Mouse (Mus musculus): ENCODE data around the gene Adamts10. TPM values are rescaled to one million over a fixed set of nuclear protein-coding genes. Genes with fewer than 3 reads are reported as not detected.
A peak's percentile ranks its signal among the peaks of the same experiment; 100 is the strongest.

Adamts10 gene
- polyA plus RNA-seq, 1 experiment from 2014 or later: 36.4 TPM

DNA sequence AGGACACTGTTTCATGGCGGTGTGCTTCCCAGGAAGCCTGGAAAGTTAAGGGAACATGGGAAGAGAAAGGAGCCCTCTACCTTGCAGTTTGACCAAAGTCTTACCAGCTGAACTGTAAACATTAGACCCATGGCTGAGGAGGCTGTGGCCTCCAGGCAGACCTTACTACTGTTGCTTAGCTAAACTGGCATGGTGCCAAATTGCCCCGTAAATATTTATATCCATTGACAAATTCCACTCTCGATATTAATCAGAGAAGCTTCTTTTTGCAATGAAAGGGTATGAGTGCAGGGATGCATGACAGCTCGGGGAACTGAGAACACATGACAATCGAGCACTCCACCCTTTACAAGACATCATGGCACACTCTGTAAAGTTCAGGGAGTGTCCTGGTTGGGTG lies 13.8 kb upstream of the Adamts10 start:
- ATAC-seq (replicated peaks; ENCODE audit: insufficient number of reproducible peaks, low FRiP score, low TSS enrichment): no peak

DNA sequence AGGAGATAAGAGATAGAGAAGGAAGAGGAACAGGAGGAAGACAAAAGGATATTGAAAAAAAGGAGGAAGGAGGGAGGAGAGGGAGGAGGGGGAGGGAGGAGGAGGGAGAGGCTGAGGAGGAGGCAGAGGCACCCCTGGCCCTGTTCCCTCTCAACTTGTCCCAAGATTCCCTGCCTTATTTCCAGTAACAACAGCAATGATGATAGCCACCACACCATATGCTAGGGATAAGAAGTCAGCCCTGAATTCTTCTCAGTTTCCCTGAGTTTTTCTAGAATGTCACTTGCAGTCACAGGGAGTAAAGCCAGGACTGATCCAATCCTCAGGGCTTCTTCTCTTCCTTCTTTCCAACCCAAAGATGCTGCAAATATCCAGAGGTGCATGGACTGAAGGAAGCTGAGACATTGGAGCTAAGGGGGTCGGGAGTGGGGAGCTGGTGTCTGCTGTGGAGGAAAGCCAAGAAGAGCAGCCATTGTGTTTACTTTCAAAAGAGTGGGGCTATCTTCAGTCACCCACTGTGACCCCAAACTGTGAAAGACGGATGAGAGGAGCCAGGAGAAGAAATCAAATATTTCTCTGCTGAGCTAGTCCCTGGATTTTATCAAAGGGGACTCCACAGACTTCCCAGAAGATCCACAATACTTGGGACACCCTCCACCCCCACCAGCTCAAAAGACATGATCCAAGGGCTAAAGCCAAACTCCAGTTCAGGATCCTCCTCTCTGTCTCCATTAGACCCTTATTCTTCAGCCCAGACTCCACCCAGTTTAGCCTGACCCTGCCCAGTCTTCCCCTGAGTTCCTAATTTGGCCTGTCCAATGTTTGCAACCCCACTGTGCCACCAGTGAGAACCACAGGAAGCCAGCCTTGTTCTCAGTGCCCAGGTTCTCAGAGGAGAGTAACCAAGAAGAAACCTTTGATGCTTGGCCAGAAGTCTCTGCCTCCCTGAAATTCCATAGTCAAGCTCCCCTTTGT lies 11.3 kb upstream of the Adamts10 start:
- Histone ChIP-seq H3K4me2 (no peak overlapping the region), H3K27ac (ENCODE audit: low read depth, low read length) (no peak overlapping the region), H3K9me3 (replicated peaks; ENCODE audit: control insufficient read depth, low read length) (no peaks in the 10 kb centered on the region), H3K9ac (ENCODE audit: low read depth, low read length) (no peak overlapping the region), H3K36me3 (ENCODE audit: control insufficient read depth, insufficient read depth, low read length) (no peaks in the 10 kb centered on the region), H3K27me3 (ENCODE audit: control insufficient read depth, insufficient read depth, low read length) (no peaks in the 10 kb centered on the region), H3K4me3 (ENCODE audit: low read depth, low read length) (no peak overlapping the region), H3K4me1 (ENCODE audit: control insufficient read depth, insufficient read depth, low read length) (no peaks in the 10 kb centered on the region)
- 27% methylated on average over 2 of the region's 2 CpGs for WGBS (ENCODE audit: insufficient replicate concordance)
- ATAC-seq (replicated peaks; ENCODE audit: insufficient number of reproducible peaks, low FRiP score, low TSS enrichment): no peak

More for the DNA sequence above, 13.8 kb upstream of the Adamts10 start:
- H3K9ac ChIP-seq (ENCODE audit: low read depth, low read length): no peak overlapping the region
- no peaks in the 10 kb centered on the region for H3K36me3 ChIP-seq (ENCODE audit: control insufficient read depth, insufficient read depth, low read length)
- H3K27ac ChIP-seq (ENCODE audit: low read depth, low read length): no peak overlapping the region
- H3K4me2 ChIP-seq: no peak overlapping the region
- 77% methylated on average over 5 of the region's 5 CpGs for WGBS (ENCODE audit: insufficient replicate concordance)
- H3K27me3 ChIP-seq (ENCODE audit: control insufficient read depth, insufficient read depth, low read length): no peaks in the 10 kb centered on the region
- no peak overlapping the region for H3K4me3 ChIP-seq (ENCODE audit: low read depth, low read length)
- no peaks in the 10 kb centered on the region for H3K4me1 ChIP-seq (ENCODE audit: control insufficient read depth, insufficient read depth, low read length)
- no peaks in the 10 kb centered on the region for H3K9me3 ChIP-seq (replicated peaks; ENCODE audit: control insufficient read depth, low read length)

DNA sequence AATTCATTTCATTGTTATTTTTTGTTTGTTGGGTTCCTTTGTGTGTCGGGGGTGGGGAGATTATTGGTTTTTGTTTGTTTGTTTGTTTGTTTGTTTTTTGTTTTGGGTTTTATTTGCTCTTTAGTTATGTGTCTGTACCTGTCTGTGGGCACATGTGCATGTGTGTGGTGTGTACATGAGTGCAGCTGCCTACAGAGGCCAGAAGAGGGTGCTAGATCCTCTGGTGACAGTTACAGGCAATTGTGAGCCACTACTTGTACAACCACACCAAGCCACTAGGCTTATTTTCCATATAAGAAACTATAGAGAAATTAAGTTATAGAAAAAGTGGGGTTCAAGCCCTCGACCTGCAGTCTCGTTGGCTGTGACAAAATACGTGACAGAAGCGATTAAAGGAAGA lies 10.1 kb upstream of the Adamts10 start:
- H3K27me3 ChIP-seq (ENCODE audit: control insufficient read depth, insufficient read depth, low read length): no peaks in the 10 kb centered on the region
- no peaks in the 10 kb centered on the region for H3K9me3 ChIP-seq (replicated peaks; ENCODE audit: control insufficient read depth, low read length)
- H3K9ac ChIP-seq (ENCODE audit: low read depth, low read length): no peak overlapping the region
- H3K4me2 ChIP-seq: no peak overlapping the region
- H3K27ac ChIP-seq (ENCODE audit: low read depth, low read length): no peak overlapping the region
- 80% methylated on average over 5 of the region's 5 CpGs for WGBS (ENCODE audit: insufficient replicate concordance)
- H3K36me3 ChIP-seq (ENCODE audit: control insufficient read depth, insufficient read depth, low read length): no peaks in the 10 kb centered on the region
- ATAC-seq (replicated peaks; ENCODE audit: insufficient number of reproducible peaks, low FRiP score, low TSS enrichment): no peak
- no peaks in the 10 kb centered on the region for H3K4me1 ChIP-seq (ENCODE audit: control insufficient read depth, insufficient read depth, low read length)
- no peak overlapping the region for H3K4me3 ChIP-seq (ENCODE audit: low read depth, low read length)

DNA sequence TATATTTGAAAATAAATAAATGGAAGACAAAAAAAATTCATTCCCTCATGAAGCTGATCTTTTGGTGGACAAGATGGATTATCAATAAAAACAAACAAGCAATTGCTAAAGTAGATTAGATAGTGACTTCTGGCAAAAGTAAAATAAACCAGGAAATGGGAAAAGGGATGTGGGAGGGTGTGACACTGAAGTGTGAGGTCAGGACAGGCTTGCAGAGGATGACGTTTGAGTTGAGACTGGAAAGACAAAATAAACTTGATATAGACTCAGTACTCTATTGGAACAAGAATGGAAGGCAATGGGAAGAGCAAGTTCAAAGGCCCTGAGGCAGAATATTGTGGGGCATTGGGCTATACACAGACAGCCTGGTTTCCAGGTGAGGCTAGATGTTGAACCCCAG lies 3.6 kb upstream of the Adamts10 start:
- WGBS (ENCODE audit: insufficient replicate concordance): 23% methylated on average over 1 of the region's 1 CpGs
- H3K4me1 ChIP-seq (ENCODE audit: control insufficient read depth, insufficient read depth, low read length): peaks cover 9% of the 10 kb centered on the region; the same call in 1 of the 2 replicates
- no peak for ATAC-seq (replicated peaks; ENCODE audit: insufficient number of reproducible peaks, low FRiP score, low TSS enrichment)

DNA sequence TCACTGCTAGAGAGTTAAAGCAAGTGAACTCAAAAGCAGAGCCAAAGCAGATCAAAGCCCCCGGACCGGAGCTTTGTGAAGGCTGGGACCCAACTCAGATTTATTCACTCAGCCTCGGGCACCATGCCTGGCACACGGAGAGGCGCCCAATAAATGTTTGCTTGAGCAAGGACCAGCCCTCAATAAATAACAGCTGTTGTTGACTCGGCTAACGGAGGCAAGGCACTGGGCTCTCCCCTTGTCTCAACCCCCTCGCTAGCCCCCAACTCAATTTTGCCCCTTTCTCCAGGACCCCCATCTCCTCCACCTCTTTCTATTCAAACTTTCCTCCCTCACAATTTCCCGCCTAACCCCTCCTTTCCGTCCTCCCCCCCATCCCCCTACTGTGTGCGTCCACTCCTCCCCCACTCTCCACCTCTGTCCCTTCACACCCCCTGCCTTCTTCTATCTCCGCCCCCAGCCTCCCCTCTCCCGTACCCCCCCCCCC lies 530 bp upstream of the Adamts10 start:
- Histone ChIP-seq H3K27me3 (ENCODE audit: control insufficient read depth, insufficient read depth, low read length) (no peaks in the 10 kb centered on the region), H3K4me2 (peak overlapping the region; percentile 69), H3K9ac (ENCODE audit: low read depth, low read length) (peak overlapping the region; percentile 78), H3K27ac (ENCODE audit: low read depth, low read length) (peak overlapping the region; percentile 80), H3K4me1 (ENCODE audit: control insufficient read depth, insufficient read depth, low read length) (peaks cover 19% of the 10 kb centered on the region; the same call in 1 of the 2 replicates), H3K36me3 (ENCODE audit: control insufficient read depth, insufficient read depth, low read length) (no peaks in the 10 kb centered on the region), H3K4me3 (ENCODE audit: low read depth, low read length) (peak overlapping the region; percentile 67), H3K9me3 (replicated peaks; ENCODE audit: control insufficient read depth, low read length) (no peaks in the 10 kb centered on the region)
- WGBS (ENCODE audit: insufficient replicate concordance): 11% methylated on average over 11 of the region's 13 CpGs
- peak; percentile 64 for ATAC-seq (replicated peaks; ENCODE audit: insufficient number of reproducible peaks, low FRiP score, low TSS enrichment)

More for the DNA sequence above, 3.6 kb upstream of the Adamts10 start:
- no peaks in the 10 kb centered on the region for H3K27me3 ChIP-seq (ENCODE audit: control insufficient read depth, insufficient read depth, low read length)
- no peak overlapping the region for H3K27ac ChIP-seq (ENCODE audit: low read depth, low read length)
- no peaks in the 10 kb centered on the region for H3K36me3 ChIP-seq (ENCODE audit: control insufficient read depth, insufficient read depth, low read length)
- no peaks in the 10 kb centered on the region for H3K9me3 ChIP-seq (replicated peaks; ENCODE audit: control insufficient read depth, low read length)
- H3K4me3 ChIP-seq (ENCODE audit: low read depth, low read length): no peak overlapping the region
- H3K4me2 ChIP-seq: no peak overlapping the region
- H3K9ac ChIP-seq (ENCODE audit: low read depth, low read length): no peak overlapping the region

GRCm38 (mm10) chr17:33524806-33525373 lies 886 bp downstream of the Adamts10 start:
- peak overlapping the region; percentile 78 for H3K9ac ChIP-seq (ENCODE audit: low read depth, low read length)
- H3K27ac ChIP-seq (ENCODE audit: low read depth, low read length): peak overlapping the region; percentile 80
- H3K4me1 ChIP-seq (ENCODE audit: control insufficient read depth, insufficient read depth, low read length): peaks cover 19% of the 10 kb centered on the region; the same call in 1 of the 2 replicates
- H3K36me3 ChIP-seq (ENCODE audit: control insufficient read depth, insufficient read depth, low read length): peaks cover 7% of the 10 kb centered on the region; the same call in 1 of the 2 replicates
- peak overlapping the region; percentile 67 for H3K4me3 ChIP-seq (ENCODE audit: low read depth, low read length)
- WGBS (ENCODE audit: insufficient replicate concordance): 10% methylated on average over 2 of the region's 2 CpGs
- H3K9me3 ChIP-seq (replicated peaks; ENCODE audit: control insufficient read depth, low read length): no peaks in the 10 kb centered on the region
- peak; percentile 44 for ATAC-seq (replicated peaks; ENCODE audit: insufficient number of reproducible peaks, low FRiP score, low TSS enrichment)
- H3K27me3 ChIP-seq (ENCODE audit: control insufficient read depth, insufficient read depth, low read length): no peaks in the 10 kb centered on the region
- peak overlapping the region; percentile 69 for H3K4me2 ChIP-seq

DNA sequence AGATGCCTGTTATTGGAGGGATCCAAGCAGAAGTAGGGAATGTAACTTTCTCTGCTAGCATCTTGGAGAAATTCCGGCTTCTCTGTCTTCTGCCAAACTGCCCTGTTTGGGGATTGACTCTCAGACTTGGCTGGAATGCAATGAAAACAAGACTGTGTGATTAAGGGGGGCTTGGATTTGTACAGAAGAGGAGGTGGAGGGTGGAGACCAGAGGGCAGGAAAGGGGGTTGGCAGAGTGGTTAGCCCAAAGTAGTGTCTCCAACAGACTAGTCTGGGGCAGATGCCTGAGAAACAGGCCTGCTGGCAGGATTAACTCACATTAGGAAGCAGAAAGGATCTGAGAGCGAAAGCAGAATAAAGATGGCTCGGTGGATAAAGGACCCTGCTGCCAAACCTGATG lies 2.5 kb downstream of the Adamts10 start:
- H3K36me3 ChIP-seq (ENCODE audit: control insufficient read depth, insufficient read depth, low read length): peaks cover 12% of the 10 kb centered on the region
- H3K9me3 ChIP-seq (replicated peaks; ENCODE audit: control insufficient read depth, low read length): no peaks in the 10 kb centered on the region
- H3K27me3 ChIP-seq (ENCODE audit: control insufficient read depth, insufficient read depth, low read length): no peaks in the 10 kb centered on the region
- no peak for ATAC-seq (replicated peaks; ENCODE audit: insufficient number of reproducible peaks, low FRiP score, low TSS enrichment)
- H3K4me3 ChIP-seq (ENCODE audit: low read depth, low read length): no peak overlapping the region
- H3K9ac ChIP-seq (ENCODE audit: low read depth, low read length): no peak overlapping the region
- H3K4me1 ChIP-seq (ENCODE audit: control insufficient read depth, insufficient read depth, low read length): peaks cover 19% of the 10 kb centered on the region; the same call in 1 of the 2 replicates
- no peak overlapping the region for H3K27ac ChIP-seq (ENCODE audit: low read depth, low read length)
- H3K4me2 ChIP-seq: peak overlapping the region; percentile 2; the same call in 1 of the 2 replicates
- 67% methylated on average over 3 of the region's 3 CpGs for WGBS (ENCODE audit: insufficient replicate concordance)

- ATAC-seq (replicated peaks; ENCODE audit: insufficient number of reproducible peaks, low FRiP score, low TSS enrichment): no peak
- Histone ChIP-seq H3K36me3 (ENCODE audit: control insufficient read depth, insufficient read depth, low read length) (peaks cover 7% of the 10 kb centered on the region; the same call in 1 of the 2 replicates), H3K27me3 (ENCODE audit: control insufficient read depth, insufficient read depth, low read length) (no peaks in the 10 kb centered on the region), H3K9ac (ENCODE audit: low read depth, low read length) (no peak overlapping the region), H3K27ac (ENCODE audit: low read depth, low read length) (no peak overlapping the region), H3K9me3 (replicated peaks; ENCODE audit: control insufficient read depth, low read length) (no peaks in the 10 kb centered on the region), H3K4me3 (ENCODE audit: low read depth, low read length) (no peak overlapping the region), H3K4me2 (no peak overlapping the region), H3K4me1 (ENCODE audit: control insufficient read depth, insufficient read depth, low read length) (no peaks in the 10 kb centered on the region)
- WGBS (ENCODE audit: insufficient replicate concordance): 82% methylated on average over 3 of the region's 3 CpGs
Observed at GRCm38 (mm10) chr17:33539106-33539675, 15.2 kb downstream of the Adamts10 start.
